Mouse (Mus musculus) megakaryocyte-erythroid progenitor cell, adult 5-6 weeks (primary cell): ENCODE results near the gene Nipsnap1. TPM values are rescaled to one million over a fixed set of nuclear protein-coding genes. Genes with fewer than 3 reads are reported as not detected.

Experiments used
- total RNA-seq, 2 experiments: library from RNA; stranded (forward) in 1 of 2; stranded (reverse) in 1 of 2; fragments of 200-1000, 215-1000 nt in 1 of 2; fragments of >200 nt in 1 of 2; fragmentation: Nextera tagmentation in 1 of 2; gene quantifications; 2 replicates each; pipeline ENCODE4 v1.2.3; 2014 to 2017

Nipsnap1 gene
- total RNA-seq, 2 experiments from 2014 or later, result 13.7 to 17.8 TPM

Other genes with a start within 250 kb of the Nipsnap1 start
- gene Ascc2, start 236.2 kb upstream of the Nipsnap1 start, total RNA-seq (2014; fragmentation: Nextera tagmentation), result 29.8 and 44.7 TPM in 2 replicates
- gene Ascc2, start 236.2 kb upstream of the Nipsnap1 start, total RNA-seq (2017), result 20.7 and 22.6 TPM in 2 replicates
- gene Uqcr10, start 169.6 kb upstream of the Nipsnap1 start, total RNA-seq (2014; fragmentation: Nextera tagmentation), result 465 and 535 TPM in 2 replicates
- gene Uqcr10, start 169.6 kb upstream of the Nipsnap1 start, total RNA-seq (2017), result 83.7 and 121 TPM in 2 replicates
- 24.5 and 37.3 TPM in 2 replicates for gene Zmat5, start 169.3 kb upstream of the Nipsnap1 start, total RNA-seq (2014; fragmentation: Nextera tagmentation)
- 3.4 and 8.1 TPM in 2 replicates for gene Zmat5, start 169.3 kb upstream of the Nipsnap1 start, total RNA-seq (2017)
- not detected in 2 replicates for gene Cabp7, start 127.2 kb upstream of the Nipsnap1 start, total RNA-seq (2014; fragmentation: Nextera tagmentation)
- gene Cabp7, start 127.2 kb upstream of the Nipsnap1 start, total RNA-seq (2017), result 0.27 TPM in 1 of 2 replicates, not detected in the other
- 39.0 and 45.3 TPM in 2 replicates for gene Nf2, start 24.4 kb upstream of the Nipsnap1 start, total RNA-seq (2014; fragmentation: Nextera tagmentation)
- gene Nf2, start 24.4 kb upstream of the Nipsnap1 start, total RNA-seq (2017), result 68.1 and 86.7 TPM in 2 replicates
- 38.3 and 51.3 TPM in 2 replicates for gene Thoc5, start 21.4 kb downstream of the Nipsnap1 start, total RNA-seq (2014; fragmentation: Nextera tagmentation)
- 66.9 and 68.5 TPM in 2 replicates for gene Thoc5, start 21.4 kb downstream of the Nipsnap1 start, total RNA-seq (2017)
- gene Nefh, start 74.1 kb downstream of the Nipsnap1 start, total RNA-seq (2014; fragmentation: Nextera tagmentation), result 21.1 and 23.4 TPM in 2 replicates
- 30.0 and 43.5 TPM in 2 replicates for gene Nefh, start 74.1 kb downstream of the Nipsnap1 start, total RNA-seq (2017)
- gene Ap1b1, start 112.9 kb downstream of the Nipsnap1 start, total RNA-seq (2014; fragmentation: Nextera tagmentation), result 136 and 160 TPM in 2 replicates
- 116 and 165 TPM in 2 replicates for gene Ap1b1, start 112.9 kb downstream of the Nipsnap1 start, total RNA-seq (2017)
- gene Rasl10a, start 184.2 kb downstream of the Nipsnap1 start, total RNA-seq (2014; fragmentation: Nextera tagmentation), result not detected in 2 replicates
- not detected in 2 replicates for gene Rasl10a, start 184.2 kb downstream of the Nipsnap1 start, total RNA-seq (2017)
- gene Gas2l1, start 191.4 kb downstream of the Nipsnap1 start, total RNA-seq (2014; fragmentation: Nextera tagmentation), result 0.87 and 4.4 TPM in 2 replicates
- gene Gas2l1, start 191.4 kb downstream of the Nipsnap1 start, total RNA-seq (2017), result 1.3 TPM in 1 of 2 replicates, not detected in the other
- 12.7 and 33.4 TPM in 2 replicates for gene Rhbdd3, start 225.0 kb downstream of the Nipsnap1 start, total RNA-seq (2014; fragmentation: Nextera tagmentation)
- gene Rhbdd3, start 225.0 kb downstream of the Nipsnap1 start, total RNA-seq (2017), result 22.3 and 25.9 TPM in 2 replicates
- 450 and 540 TPM in 2 replicates for gene Ewsr1, start 225.3 kb downstream of the Nipsnap1 start, total RNA-seq (2014; fragmentation: Nextera tagmentation)
- gene Ewsr1, start 225.3 kb downstream of the Nipsnap1 start, total RNA-seq (2017), result 724 and 794 TPM in 2 replicates